Mouse (Mus musculus) olfactory bulb, adult 2 months (tissue): ENCODE measurements around the gene AI481877.
"Not testable (repeated sequence)": the region's sequence is repeated elsewhere in the genome, so short reads cannot be mapped to it uniquely, and the experiment has no call there.

Source experiments
- CTCF ChIP-seq: fragments of 200-500 bp; IDR thresholded peaks from 2 replicates; pipeline ENCODE4 v1.5.1; 2012; ENCODE audit warnings: low read depth, mild to moderate bottlenecking, low read length, moderate library complexity; ENCODE audit not compliant: insufficient read depth
- POLR2A ChIP-seq: fragments of 200-500 bp; IDR thresholded peaks from 2 replicates; pipeline ENCODE4 v1.6.1; 2012; ENCODE audit warnings: mild to moderate bottlenecking, low read depth, low read length, moderate library complexity; ENCODE audit not compliant: insufficient read depth

- TF ChIP-seq CTCF, POLR2A: not testable (repeated sequence)
Measured at GRCm38 (mm10) chr4:59138507-59139033, at the start of gene AI481877.
